Mouse (Mus musculus): ENCODE measurements around the gene Exoc4. TPM values are rescaled to one million over a fixed set of nuclear protein-coding genes. Genes with fewer than 3 reads are reported as not detected.

Gene Exoc4
- total RNA-seq, 2 experiments from 2014 or later = 37.1 to 39.4 TPM

- intact Hi-C loops (cut with DNase I) = no loop called here
- DNase-seq = no peak
These were observed 359.6 kb downstream of the Exoc4 start for GRCm38 (mm10) chr6:33608469-33608868.

- intact Hi-C loops (cut with DNase I) = no loop called here
- no peak for DNase-seq
These were observed 365.1 kb downstream of the Exoc4 start for GRCm38 (mm10) chr6:33613978-33614377.

- intact Hi-C loops (cut with DNase I) = no loop called here
- no peak for DNase-seq
These were observed 369.7 kb downstream of the Exoc4 start for GRCm38 (mm10) chr6:33618590-33618989.

- no peak for DNase-seq
- intact Hi-C loops (cut with DNase I) = no loop called here
These were observed 371.8 kb downstream of the Exoc4 start for GRCm38 (mm10) chr6:33620701-33621100.

DNA sequence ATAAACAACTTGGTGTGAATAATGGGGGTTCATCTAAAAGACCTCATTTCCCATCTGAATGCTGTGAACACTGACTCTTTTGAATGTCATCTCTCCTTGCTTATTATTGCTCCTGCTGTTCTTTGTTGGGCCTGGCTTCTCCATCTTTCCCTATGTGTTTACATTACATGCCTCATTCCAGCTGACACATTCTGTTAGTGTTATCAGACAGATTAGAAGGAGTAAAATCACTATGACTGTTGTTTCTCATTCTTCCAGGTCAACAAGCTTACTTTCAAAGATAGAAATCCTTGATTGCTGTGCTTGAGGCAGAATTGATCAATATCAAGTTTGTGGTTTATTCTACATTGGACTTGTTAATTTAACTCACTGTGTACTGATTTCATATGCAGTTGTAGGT is 377.0 kb downstream of the Exoc4 start:
- no peak for DNase-seq
- intact Hi-C loops (cut with DNase I) = no loop called here

GRCm38 (mm10) chr6:33631133-33631532 is 382.2 kb downstream of the Exoc4 start:
- intact Hi-C loops (cut with DNase I) = no loop called here
- DNase-seq = no peak

GRCm38 (mm10) chr6:33637192-33637591 is 388.3 kb downstream of the Exoc4 start:
- intact Hi-C loops (cut with DNase I) = no loop called here
- no peak for DNase-seq

- intact Hi-C loops (cut with DNase I) = loop anchor here (5.0 kb wide), 1 partner anchor 245 kb away; no protein-coding TSS in a partner anchor
- peak in 1 of 2 experiments; percentile 7 for DNase-seq
These were observed 433.1 kb downstream of the Exoc4 start for GRCm38 (mm10) chr6:33681778-33682640.

DNA sequence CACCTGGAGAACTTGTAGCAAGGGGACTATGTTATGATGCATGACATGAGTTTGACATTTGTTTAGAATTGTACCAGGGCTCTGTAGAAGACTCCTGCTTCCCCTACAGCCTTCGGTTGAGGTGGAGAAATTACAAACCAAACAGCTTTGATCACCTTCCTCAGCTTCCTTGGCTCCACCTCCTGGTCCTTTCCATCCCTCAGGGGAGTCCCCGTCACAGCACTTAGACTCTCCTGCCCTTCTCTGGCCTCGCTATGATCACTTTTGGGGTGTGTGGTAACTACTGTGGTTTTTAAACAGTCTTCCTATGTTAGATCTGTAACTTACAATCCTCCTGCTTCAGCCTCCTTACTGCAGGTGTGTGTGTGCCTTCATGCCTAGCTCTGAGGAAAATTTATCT is 434.6 kb downstream of the Exoc4 start:
- intact Hi-C loops (cut with DNase I) = loop anchor here (5.0 kb wide), 1 partner anchor 244 kb away; no protein-coding TSS in a partner anchor
- DNase-seq = no peak

GRCm38 (mm10) chr6:33685321-33685720 is 436.4 kb downstream of the Exoc4 start:
- DNase-seq = no peak
- intact Hi-C loops (cut with DNase I) = no loop called here

GRCm38 (mm10) chr6:33690601-33691000 is 441.7 kb downstream of the Exoc4 start:
- intact Hi-C loops (cut with DNase I) = no loop called here
- DNase-seq = no peak

DNA sequence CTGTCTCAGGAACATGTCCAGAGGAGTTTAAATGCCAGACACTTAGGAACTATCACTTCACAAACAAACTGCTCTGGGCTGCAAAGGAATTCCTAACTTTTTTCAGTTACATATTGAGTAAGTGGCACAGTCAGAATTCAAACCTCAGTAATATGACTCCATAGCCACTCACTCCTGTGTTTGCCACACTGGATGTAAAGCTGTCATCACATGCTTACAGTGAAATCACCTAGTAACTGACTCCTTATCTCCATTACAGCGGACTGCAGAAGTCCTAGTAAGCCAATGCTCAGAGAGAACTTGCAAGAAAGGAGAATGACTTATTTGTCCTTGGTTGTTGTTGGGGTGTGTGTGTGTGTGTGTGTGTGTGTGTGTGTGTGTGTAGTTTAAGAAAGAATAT is 448.1 kb downstream of the Exoc4 start:
- intact Hi-C loops (cut with DNase I) = no loop called here
- DNase-seq = no peak

- DNase-seq = no peak
- intact Hi-C loops (cut with DNase I) = no loop called here
These were observed 460.0 kb downstream of the Exoc4 start for GRCm38 (mm10) chr6:33708907-33709306.

DNA sequence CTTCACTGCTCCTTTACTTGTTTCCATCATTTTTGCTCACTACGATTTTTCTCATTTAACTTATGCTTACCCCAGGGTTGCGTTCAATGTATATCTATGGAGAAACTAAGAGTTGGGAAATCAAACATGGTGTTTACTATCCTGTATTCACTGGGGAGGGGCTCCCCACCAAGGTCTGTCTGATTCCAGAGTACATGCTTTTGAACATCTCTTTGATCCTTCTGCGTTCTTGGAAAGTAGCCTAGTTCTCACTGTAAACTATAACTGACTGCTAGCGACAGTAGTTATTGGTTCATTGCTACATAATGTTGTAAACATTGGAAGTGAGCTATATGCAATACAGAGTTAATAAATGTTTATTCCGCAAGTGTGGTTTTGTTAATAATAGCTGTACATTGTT is 460.5 kb downstream of the Exoc4 start:
- intact Hi-C loops (cut with DNase I) = no loop called here
- no peak for DNase-seq

GRCm38 (mm10) chr6:33711742-33712141 is 462.9 kb downstream of the Exoc4 start:
- no peak for DNase-seq

DNA sequence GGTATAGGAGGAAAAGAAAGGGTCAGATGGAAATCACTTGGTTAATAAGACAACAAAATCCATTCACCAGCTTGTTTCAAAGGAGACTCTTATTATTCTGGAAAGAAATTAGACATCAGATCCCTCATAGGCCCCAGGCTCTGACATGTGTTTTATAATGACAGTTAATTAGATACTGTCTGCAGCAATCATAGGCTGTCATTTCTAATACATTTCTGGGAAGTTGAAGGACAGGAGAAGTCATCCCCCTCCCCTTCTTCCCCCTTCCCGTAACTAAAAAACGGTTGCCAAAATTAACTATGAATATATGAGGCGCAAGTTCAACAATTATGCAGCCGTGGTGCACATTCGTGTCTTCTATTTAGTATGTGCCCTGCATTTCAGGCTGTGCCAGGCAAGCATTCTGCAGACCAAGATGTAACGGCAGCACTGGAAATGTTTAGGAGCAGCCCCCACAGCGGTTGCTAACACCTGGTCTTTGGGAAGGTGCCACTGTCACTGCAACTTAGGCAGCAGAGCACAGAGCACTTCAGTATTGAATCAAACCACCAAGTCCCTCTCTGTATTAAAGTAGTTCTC is 463.7 kb downstream of the Exoc4 start:
- no peak for DNase-seq
- intact Hi-C loops (cut with DNase I) = no loop called here

More at GRCm38 (mm10) chr6:33711742-33712141, 462.9 kb downstream of the Exoc4 start:
- intact Hi-C loops (cut with DNase I) = no loop called here

- DNase-seq = no peak
- intact Hi-C loops (cut with DNase I) = no loop called here
These were observed 467.5 kb downstream of the Exoc4 start for GRCm38 (mm10) chr6:33716254-33716965.

- intact Hi-C loops (cut with DNase I) = no loop called here
These were observed 472.3 kb downstream of the Exoc4 start for GRCm38 (mm10) chr6:33721166-33721565.

DNA sequence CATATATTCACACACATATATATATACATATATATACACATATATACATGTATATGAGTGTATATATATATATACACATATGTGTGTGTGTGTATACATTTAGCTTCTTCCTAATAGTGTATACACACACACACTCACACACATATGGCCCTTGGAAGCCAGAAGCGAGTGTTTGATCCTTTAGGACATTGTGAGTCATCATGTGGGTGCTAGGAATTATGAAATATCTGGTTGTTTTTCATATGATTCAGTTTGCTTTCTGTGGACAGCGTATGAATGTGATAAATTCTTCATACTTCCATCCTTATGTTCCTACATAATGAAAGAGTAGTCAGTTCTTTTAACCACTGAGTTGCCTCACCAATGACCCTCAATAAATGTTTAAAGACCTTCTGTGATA is 473.9 kb downstream of the Exoc4 start:
- intact Hi-C loops (cut with DNase I) = no loop called here
- DNase-seq = no peak

More at GRCm38 (mm10) chr6:33721166-33721565, 472.3 kb downstream of the Exoc4 start:
- no peak for DNase-seq

DNA sequence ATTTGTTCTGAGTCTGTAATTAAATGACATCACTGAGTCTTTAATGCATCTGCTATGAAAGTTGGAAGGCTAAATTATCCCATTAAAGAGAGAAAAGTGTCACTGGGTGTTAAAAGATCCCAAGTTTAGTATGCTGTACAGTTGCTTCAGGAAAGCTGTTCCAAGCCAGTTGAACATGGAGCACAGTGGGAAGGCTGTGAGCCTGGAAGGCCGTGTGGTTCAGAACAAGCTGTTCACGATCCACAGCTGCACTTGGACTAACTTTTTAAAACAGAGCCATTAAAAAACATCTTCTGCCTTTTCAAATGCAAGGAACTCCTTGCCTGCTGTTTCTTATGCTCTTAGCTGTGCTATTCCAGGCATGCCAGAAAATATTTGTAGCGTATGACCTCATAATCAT is 475.7 kb downstream of the Exoc4 start:
- intact Hi-C loops (cut with DNase I) = no loop called here
- DNase-seq = no peak

GRCm38 (mm10) chr6:33727271-33727670 is 478.4 kb downstream of the Exoc4 start:
- DNase-seq = no peak
- intact Hi-C loops (cut with DNase I) = no loop called here
